Mouse (Mus musculus): ENCODE results near the gene Plekha4.

The Plekha4 gene

GRCm38 (mm10) chr7:45538163-45539041 is 12.3 kb downstream of the Plekha4 start:
- DNase-seq (ENCODE audit: low spot score in 2 of 2): peak in 1 of 2 experiments; percentile 38

DNA sequence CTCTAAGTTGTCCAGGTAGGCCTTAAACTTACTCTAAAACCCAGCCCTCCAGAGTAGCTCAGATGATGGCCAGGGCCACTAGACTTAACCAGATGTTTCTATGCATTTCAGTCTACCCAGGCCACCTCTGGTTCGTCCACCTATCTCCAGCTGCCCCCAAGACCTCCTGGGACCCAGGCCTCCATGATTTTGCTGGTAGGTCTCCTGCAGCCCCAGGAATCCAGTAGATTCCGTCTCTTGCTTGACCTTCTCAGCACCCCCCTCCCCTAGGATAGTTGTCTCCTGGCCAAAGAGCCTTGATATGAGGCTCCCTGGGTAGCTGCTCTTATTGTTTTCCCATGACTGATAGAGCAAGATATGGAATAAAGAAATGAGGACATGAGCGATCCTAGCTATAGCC is 13.0 kb downstream of the Plekha4 start:
- no peak for DNase-seq (ENCODE audit: low spot score in 2 of 2)

- no peak for DNase-seq (ENCODE audit: low spot score in 2 of 2)
Measured at GRCm38 (mm10) chr7:45540213-45540612, 14.1 kb downstream of the Plekha4 start.

DNA sequence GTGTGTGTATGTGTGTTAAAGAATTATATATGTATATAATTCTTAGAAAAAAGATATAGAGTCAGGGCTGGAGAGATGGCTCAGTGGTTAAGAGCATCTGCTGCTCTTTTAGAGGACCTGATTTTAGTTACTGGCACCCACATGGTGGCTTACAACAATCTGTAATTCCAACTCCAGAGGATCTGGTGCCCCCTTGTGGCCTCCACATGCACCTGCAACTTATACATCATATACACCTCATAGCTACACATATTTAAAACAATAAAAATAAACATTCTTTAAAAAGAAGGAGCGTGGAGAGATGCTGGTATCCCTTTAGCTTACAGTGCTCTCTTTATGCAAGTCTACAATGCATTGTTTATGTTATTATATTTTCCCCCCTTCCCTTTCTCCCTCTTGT is 18.4 kb downstream of the Plekha4 start:
- DNase-seq (ENCODE audit: low spot score in 2 of 2): no peak

DNA sequence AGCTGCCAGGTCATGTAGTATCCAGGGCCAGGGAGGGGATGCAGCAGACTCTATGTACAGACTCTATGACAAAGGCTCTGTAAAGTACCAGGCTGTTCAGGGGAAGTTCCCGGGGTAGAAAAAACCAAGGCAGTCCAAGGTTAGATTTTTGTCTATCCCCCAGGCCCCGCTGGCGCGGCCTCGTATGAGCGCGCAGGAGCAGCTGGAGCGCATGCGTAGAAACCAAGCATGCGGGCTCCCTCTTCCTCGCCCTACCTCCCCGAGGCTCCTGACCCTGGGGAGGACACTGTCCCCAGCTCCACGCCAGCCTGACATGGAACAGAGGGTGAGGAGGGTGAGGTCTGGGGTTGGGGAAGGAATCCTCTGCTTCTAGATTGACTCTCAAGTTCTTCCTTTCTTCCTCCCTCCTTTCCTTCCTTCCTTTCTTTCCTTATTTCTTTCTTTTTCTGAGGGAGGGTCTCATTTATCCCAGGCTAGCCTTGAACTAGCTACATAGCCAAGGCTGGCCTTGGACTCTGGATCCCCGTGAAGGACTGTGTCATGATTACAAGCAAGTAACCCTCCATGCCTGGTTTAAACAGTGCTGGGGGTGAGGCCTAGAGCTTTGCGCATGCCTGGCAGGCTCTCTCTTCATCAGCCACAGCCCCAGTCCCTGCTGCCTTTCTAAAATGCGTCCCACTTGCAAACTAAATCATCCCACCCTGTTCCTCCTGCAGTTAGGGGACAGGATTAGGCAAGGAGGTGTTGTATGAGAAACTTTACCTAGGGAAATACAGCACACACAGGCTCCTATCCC is 23.7 kb downstream of the Plekha4 start:
- DNase-seq (ENCODE audit: low spot score in 2 of 2): no peak

DNA sequence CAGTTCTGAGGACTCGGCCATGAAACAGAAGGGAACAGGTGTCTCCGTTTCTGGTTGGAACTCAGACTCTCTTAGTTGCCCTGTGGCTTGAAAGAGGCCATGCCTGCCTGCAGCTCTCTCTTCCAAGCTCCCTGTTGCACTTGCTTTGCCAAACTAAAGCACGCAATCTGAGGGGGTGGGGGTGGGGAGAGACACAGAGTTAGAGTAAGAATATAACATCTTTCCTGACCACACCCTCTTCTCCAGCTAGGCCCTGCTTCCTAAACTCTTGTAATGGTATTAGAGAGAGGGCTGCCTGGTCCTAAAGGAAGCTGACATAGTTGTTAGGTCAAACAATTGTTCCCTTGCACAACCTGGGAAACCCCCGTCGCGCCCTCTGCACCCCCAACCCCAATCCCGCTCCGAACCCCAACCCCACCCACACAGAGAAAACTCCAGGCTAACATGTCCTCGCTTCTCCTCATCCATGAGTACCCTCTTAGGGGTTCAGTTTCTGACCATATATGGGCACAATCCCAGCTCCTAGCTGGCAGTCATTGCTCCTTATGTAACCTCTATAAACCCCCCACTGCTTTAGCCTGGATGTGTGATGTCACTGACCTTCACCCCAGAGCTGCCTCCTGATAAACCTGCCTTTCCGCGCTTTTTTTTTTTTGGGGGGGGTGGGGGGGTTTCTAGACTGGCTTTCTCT is 24.8 kb downstream of the Plekha4 start:
- DNase-seq (ENCODE audit: low spot score in 2 of 2): no peak

- no peak for DNase-seq (ENCODE audit: low spot score in 2 of 2)
Measured at GRCm38 (mm10) chr7:45551512-45551883, 25.4 kb downstream of the Plekha4 start.

DNA sequence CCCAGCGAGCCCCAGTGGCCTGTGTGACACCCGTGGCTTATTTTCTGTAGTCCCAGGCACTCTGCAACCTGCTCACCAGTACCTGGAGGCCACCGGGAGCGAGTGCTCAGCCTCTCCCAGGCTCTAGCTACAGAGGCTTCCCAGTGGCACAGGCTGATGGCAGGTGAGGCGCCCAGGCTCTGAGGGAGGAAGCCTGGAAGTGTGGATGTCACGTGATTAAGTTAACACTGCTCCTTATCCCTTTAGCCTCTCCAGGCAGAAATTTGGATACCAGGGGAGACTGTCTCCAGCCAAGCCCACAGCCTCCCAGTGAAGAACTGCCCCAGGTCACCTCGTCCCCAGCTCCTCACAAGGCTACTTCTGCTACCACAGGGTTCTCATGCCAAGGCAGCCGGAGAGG is 27.4 kb downstream of the Plekha4 start:
- DNase-seq (ENCODE audit: low spot score in 2 of 2): no peak

DNA sequence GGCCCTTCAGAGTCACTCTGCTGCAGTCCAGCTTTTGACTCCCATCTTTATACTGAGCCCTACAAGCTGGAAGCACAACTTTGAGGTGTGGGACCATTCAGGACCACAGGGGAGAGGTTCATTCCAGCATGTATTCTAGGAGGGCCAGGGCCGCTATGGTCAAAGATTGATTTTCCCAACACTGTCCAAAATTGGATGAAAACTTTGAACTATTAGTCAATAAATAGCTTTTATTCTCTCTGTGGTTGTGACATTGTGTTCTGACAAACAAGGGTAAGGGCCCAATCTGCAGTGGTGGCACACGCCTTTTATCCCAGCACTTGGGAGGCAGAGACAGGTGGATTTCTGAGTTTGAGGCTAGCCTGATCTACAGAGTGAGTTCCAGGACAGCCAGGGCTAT is 27.9 kb downstream of the Plekha4 start:
- no peak for DNase-seq (ENCODE audit: low spot score in 2 of 2)

GRCm38 (mm10) chr7:45554744-45555143 is 28.6 kb downstream of the Plekha4 start, which contains the start of gene Hsd17b14:
Gene Hsd17b14, plus strand, starts transcription at chr7:45554893.
- DNase-seq (ENCODE audit: low spot score in 2 of 2): no peak

- peak in 1 of 2 experiments; percentile 62 for DNase-seq (ENCODE audit: low spot score in 2 of 2)
Measured at GRCm38 (mm10) chr7:45555787-45556186, 29.7 kb downstream of the Plekha4 start.

DNA sequence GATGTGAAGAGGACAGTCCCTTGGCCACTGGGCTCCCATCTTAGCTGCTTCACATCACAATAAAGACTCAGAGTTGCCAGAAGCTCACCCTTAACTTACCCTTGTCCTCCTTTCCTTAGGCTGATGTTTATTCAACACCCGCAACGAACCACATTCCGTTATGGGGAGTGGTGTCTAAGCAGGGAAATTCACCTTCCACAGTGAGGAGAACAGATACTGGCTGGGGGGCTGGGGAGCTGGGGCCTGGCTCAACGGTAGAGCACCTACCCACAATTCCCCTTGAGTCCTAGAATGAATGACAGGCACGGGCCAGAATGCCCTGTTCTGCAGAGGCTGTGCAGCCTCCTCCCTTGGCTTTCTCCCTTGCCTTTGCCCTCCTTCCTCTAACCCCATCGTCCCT is 32.8 kb downstream of the Plekha4 start:
- no peak for DNase-seq (ENCODE audit: low spot score in 2 of 2)

- no peak for DNase-seq (ENCODE audit: low spot score in 2 of 2)
Measured at GRCm38 (mm10) chr7:45560241-45560640, 34.1 kb downstream of the Plekha4 start.

DNA sequence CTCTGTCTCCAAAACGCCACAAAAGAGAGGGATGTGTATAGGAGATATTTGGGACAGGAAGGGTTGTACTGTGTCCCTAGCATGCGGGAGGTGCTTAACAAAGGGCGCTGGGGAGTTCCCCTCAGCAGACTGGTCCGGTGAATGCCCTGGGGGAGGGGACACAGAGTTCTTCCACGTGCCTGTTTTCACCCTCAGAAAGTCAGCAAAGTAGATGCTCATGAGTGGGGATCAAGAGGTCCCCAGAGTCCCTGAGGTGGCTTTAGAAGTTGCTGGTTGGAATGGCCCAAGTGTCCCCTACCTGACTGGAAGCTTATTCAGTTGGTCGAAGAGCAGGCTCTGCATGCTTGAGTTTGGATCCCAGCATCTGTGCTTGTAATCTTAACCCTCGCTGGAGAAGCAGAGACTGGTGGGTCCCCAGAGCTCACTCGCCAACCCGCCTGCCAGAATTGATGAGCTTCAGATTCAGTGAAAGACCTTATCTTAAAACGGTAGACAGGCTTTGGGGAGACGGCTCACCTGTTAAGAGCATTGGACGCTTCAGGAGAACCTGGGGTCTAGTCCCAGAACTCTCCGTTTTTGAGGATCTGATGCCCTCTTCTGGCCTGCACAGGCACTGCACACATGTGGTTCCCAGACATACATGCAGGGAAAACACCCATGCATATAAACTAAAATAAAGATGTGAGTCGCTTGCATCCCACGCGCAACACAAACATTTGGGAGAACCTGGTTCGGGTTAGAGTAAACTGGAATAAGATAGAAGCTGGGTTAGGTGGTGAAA is 34.9 kb downstream of the Plekha4 start:
- peak; percentile 58 to 77 for DNase-seq (ENCODE audit: low spot score in 2 of 2)

- DNase-seq (ENCODE audit: low spot score in 2 of 2): no peak
Measured at GRCm38 (mm10) chr7:45561624-45562520, 35.7 kb downstream of the Plekha4 start.

GRCm38 (mm10) chr7:45564811-45565210 is 38.7 kb downstream of the Plekha4 start:
- DNase-seq (ENCODE audit: low spot score in 2 of 2): no peak

DNA sequence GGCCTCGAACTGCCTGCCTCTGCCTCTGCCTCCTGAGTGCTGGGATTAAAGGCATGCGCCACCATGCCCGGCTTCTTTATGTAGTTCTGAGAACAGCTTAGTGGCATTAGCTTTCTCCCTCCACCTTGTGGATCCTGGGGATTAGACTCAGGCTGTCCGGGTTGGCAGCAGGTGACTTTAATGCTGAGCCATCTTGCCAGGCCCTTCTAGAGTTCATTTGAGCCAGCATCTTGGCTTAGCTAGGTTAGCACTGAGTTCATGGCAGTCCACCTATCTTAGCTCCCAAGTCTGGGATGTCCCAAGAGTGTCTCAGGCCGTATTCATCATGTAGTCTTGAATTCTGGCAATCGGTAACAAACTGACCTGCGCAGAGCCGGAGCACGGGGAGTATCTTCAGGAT is 39.3 kb downstream of the Plekha4 start:
- DNase-seq (ENCODE audit: low spot score in 2 of 2): no peak

GRCm38 (mm10) chr7:45567112-45567779 is 41.1 kb downstream of the Plekha4 start:
- no peak for DNase-seq (ENCODE audit: low spot score in 2 of 2)

DNA sequence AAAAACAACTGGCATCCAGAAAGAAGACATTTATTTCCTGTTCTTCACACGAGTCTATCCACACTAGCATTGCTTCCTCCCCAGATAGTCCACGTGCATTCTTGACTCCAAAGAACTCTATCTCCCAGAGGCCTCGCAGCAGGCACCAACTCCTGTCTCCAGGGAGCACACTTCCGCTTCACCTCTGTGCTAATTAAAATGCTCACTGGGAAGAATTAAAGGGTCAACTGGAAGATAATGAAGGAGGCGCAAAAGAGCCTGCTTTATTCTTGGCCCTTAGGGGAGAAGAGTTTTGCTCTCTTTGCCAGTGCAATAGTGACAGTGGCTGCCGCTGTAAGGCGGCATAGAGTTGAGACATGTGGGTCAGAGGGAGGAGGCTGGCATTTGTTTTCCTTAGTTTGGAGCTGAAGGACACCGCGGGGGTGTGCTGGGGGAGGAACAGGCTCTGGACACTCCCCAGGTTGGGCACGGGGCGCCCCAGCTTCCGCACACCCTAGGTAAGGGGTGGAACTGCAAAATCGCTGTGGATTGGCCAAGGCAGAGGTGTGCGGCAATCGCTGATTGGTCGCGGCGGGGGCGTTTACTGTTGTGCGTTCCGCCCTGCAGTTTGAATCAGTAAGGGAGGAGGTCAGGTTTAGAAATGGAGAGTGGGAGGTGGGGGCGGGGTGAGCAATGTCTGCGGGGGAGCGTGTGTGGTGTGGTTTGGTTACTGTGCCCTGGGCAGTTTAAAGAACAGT is 41.8 kb downstream of the Plekha4 start:
- DNase-seq (ENCODE audit: low spot score in 2 of 2): peak; percentile 79 to 83

Measured in frontal cortex, postnatal 10 days (tissue).